Mouse (Mus musculus) adrenal gland, postnatal 25 days (tissue): ENCODE measurements around the gene Vps50. TPM values are rescaled to one million over a fixed set of nuclear protein-coding genes. Genes with fewer than 3 reads are reported as not detected.
"Not testable (repeated sequence)": the region's sequence is repeated elsewhere in the genome, so short reads cannot be mapped to it uniquely, and the experiment has no call there.

Source experiments
- DNase-seq: peaks from one replicate; pipeline ENCODE4 v3.0.0; 2021; ENCODE audit warnings: mixed read lengths
- long read RNA-seq: library from polyadenylated mRNA; stranded (forward); transcript quantifications from one replicate; pipeline ENCODE4 v2.0.0, GENCODE M21; 2021
- total RNA-seq: library from RNA; stranded (reverse); gene quantifications from 2 replicates; pipeline ENCODE4 v1.2.3, GENCODE M21; 2021

Vps50 gene
- total RNA-seq, result 23.5 and 23.8 TPM in 2 replicates
- long read RNA-seq, transcript Vps50-201 (28 exons, 3,788 nt), result major isoform, 15 of 21 reads
- long read RNA-seq, partial matches to known transcripts, result 3 of 21 reads
- long read RNA-seq, other reads (novel, unspliced or antisense), result 3 of 21 reads

DNA sequence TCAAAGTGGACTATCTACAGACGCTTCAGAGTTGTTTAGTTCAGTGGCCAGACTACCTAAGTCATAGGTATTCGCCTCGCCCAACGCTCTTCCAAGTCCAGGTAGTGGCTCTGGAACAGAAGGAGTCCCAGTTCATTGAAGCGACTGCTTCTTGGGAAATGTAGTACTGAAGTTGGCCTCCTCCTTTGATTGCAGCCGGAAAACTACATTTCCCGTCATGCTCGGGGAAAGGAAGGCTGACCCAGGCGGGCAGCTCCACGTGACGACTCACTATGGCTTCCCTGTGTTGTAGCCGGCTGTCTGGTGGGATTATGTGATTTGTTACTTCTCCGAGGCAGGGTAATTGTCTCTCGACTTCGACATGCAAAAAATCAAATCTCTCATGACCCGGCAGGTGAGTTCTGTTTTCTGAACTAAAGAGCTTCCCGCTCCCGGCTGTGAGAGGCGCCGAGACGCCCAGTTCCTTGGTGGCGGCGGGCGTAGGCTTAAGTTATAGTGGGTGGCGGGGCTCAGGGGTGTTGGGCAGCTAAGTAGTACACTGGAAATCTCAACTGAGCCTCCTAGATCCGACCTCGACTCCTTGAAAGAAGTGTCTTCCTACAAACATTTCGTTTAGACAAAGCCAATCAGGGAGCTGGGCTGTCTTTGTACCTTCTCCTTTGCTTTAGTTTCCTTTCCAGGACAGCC, at the start of gene Vps50, which contains the start of gene Hepacam2:
Gene Vps50, plus strand, starts transcription at position 221 of the 687 bp plus-strand sequence.
Gene Hepacam2, minus strand, starts transcription at position 137 of the 687 bp plus-strand sequence.
- DNase-seq, result peak; percentile 83

DNA sequence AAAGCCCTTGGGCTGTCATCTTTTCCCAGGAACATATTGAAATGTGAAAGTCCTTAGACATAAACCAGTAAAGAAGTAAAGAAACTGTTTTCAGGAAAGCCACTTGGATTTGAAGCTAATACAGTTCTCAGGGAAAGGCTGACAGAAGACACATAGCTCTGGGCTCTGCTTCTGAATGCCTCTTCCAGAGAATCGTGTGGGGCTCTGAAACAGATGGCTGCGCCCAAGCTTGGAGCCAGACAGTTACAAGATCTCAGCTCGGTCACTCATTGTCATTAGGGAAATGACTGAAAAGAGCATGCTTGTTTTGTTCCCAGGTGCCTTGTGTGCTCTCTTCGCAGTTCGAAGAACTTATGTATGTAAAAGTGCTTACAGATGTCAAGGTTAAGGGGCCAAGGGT, 43.8 kb upstream of the Vps50 start:
- no peak for DNase-seq

DNA sequence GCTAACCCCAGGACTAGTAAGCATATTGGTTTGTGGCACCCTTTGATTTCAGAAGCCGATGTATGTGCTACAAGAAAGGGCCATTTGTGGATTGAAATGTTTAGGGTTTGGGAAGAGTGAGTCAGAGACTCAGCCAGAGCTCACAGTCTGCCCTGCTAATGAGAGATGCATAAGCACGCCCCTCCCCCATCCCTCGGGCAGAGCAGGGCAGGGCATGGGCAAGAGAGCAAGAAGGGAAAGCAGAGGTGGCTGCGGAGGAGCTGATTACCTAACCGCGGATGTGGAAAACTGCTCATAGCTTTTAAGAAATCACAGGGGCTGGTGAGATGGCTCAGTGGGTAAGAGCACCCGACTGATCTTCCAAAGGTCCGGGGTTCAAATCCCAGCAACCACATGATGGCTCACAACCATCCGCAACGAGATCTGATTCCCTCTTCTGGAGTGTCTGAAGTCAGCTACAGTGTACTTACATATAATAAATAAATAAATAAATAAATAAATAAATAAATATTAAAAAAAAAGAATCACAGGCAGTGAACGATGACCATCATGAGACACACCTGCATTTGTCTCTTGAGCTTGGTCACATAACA, 42.1 kb upstream of the Vps50 start:
- no peak for DNase-seq

DNA sequence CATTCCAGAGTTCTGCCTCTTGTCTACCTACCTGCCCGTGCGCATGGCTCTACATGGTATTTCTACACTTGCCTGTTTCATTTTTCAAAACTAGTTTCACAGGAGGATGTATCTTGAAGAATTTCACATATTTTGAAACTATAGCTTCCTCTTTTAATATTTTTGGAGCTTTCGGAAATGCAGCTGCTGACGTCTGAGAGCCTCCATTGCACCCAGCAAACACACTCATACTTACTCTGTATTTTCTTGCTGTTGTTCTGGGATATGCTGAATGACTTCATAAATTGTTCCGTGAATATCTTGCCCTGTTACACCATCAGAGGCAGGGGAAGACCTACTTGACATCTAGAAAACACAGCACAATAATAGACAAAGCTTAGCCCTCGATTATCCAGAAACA, 35.2 kb upstream of the Vps50 start:
- no peak for DNase-seq

DNA sequence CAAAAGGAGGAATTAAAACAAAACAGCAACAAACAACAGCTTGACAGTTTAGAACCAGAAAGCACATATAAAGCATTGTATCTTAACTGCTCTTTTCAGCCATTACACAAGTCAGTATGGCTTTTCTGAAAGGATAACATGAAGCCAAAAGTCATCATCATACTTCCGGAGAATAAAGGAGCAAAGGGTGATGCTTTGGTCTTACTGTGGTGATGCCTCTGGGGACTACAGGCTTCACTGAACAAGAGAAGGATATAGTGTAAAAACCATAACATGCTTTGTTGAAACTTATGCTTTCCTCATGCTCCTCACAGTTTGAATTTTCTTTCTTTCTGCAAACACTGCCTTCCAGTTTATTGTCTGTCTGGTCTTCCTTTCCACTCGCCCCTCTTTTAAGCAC, 34.6 kb upstream of the Vps50 start:
- no peak for DNase-seq

DNA sequence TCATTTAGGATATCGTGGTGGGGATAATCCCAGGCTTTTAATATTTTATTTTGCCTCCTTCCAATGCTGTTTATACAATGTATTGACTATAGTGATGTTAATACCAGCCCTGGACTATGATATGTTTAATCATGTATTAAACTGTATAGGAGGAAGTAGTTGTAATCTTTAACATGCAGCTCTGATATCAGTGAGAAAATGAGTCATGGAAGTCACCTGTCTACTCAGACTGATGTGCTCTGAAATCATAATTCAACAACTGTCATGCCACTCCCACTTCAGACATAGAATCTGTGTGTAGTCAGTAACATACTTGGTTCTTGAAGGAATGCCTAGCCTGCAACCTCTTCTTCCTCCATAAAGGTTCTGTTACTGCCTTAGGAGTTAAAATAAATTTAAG, 29.6 kb upstream of the Vps50 start:
- no peak for DNase-seq

DNA sequence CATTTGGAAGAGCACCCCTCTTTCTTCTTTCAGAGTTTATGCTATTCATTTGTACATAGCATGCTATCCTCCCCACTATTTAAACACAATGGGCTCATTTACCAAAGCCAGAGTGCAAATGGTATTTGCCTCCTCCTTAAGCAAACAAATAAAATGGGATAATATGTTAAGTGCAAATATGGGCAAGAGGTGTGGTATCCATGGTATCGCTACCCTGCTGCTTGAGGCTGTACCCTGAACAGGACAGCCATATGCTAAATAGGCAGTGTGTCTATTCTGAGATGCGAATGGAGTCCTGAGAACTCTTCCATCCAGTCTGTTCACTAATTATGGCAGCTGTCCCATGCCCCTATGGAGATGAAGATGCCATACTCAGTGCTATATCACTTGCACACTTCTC, 27.5 kb upstream of the Vps50 start:
- no peak for DNase-seq

DNA sequence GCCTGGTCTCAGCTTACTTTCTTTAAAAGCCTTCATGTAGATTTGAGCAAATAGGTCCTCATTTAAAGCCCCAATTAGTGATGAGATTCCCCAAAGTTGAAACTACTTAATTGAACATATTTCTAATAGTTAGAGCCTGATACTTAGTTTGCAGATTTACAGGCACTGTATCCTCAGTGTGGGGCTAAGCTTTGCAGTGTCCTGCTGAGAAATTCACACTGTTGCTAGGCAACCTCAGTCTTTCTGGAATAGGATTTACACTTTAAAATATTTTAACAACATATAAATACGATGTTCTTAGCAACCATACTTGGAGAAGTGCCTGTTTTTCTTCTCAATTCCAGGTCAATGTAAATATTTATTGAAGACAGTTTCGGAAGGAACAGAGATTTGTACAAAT, 21.9 kb upstream of the Vps50 start:
- no peak for DNase-seq

DNA sequence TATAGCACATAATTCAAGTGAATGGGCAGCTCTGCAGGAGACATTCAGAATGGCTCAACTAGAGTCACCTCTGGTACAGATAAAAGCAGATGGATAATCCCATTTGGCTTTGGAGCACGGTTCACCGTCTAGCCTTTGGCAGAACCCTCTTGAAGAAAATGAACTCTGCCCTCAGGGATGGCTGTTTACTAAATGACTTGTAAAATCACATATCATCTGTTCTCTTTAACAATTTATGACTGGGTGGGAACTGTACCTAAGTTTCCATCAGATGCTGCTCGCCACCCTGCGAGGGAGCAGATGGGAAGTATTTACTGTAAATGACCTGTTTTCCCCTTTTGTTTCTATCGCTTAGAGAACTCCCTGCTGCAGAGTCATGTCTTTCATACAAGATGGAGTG, 18.3 kb upstream of the Vps50 start:
- DNase-seq, result no peak

DNA sequence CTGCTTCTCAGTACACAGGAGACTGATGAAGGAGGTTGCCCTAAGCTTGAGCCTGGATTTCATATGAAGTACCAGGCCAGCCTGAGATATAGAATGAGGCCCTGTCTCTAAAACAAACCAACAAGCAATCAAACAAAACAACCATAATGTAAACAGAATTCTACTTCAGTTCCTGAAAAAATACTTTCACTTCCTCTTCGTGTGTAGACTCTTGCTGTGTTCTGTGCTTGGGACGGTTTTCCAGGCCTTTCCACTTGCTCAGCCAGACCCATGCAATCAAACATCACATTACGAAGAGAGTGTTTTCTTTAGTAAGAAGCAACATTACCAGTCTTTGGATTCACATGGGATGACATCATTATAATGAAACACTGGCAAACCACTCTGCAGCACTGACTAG, 16.5 kb upstream of the Vps50 start:
- DNase-seq, result no peak

DNA sequence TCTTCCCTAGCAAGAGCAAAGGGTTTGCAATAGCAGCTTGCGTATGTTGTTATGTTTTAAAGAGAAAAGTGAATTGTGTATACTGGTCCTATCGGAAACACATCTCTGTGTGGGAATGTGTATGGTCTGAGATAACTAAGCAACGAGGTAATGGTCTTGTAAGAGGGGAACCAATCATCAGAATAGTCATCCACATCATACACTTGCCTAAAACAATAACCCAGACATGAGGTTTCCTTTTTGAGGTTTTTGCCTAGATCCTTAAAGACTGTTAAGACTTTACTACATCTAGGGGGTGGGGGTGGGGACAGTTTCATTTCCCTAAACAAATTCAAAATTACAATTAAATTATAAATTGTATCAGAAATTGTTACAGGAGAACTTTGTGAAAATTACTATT, 13.0 kb upstream of the Vps50 start:
- no peak for DNase-seq

DNA sequence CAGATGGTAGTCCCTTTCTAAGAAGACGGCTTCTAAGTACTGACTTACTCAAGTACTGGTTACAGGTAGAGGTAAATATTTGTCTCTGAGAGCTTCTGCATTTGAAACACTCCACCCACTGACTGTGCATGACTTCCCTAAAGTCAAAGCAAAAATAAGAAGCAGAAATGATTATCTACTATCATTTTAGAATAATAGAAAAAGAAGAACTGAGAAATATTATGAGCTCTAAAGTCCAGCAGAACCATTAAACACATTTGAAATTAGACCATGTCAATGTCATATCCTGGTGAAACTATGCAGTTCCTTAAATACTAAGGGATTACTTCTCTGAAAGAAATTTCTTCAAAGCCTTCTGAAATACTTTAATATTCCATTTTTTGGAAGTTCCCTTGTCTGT, 10.8 kb upstream of the Vps50 start:
- DNase-seq, result no peak

DNA sequence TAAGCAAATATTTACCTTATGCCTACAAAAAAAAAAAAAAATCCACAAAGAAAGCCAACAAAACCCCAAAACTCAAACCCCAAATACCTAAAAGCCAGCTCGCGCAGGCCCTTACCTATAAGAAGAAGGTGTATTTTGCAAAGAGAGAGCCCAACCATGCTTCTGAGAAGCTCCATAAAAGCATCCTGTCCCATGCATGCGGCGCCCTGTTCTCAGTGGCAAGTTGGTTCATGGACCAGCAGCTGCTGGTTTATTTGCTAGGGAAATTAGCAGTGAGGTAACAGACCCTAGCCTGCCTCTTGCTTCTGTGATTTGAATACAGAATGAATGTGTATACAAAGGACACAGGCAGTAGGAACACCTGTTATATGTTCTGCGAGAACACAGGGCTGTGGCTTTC, 3.9 kb upstream of the Vps50 start:
- no peak for DNase-seq

DNA sequence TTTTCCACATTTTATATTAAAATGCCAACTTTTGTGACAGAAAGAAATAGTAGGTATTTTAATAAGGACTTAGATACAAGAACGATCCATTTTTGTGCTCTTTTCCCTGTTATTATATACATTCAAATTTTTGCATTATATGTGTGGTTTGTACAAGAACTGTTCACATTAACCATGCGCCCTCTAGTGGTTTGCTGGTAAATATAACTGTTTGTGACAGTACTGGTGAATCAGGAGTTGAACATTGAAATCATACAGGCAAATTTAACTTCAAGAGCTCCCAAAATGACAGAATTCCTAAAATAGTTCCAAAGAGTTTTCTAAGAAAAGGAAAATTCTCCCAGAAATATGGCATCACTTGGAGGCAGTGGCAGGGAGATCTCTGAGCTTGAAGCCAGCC, 2.0 kb upstream of the Vps50 start:
- no peak for DNase-seq

DNA sequence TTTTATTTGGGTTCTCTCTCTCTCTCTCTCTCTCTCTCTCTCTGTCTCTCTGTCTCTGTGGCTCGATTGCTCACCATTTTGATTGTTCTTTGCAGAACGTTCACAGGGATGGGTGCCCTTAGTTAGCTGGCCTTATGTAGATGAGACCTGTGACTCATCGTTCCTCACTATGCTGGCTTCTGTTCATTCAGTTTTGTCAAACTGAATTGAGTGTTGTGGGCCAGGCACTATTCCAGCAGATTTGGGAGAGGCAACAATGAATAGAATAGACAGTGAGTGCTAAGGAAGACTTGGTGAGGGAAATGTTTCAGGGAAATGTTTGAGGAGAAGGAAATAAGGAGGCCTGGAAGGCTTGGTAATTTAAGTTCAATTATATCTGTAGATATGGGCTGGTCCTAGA, 2.1 kb downstream of the Vps50 start:
- no peak for DNase-seq

DNA sequence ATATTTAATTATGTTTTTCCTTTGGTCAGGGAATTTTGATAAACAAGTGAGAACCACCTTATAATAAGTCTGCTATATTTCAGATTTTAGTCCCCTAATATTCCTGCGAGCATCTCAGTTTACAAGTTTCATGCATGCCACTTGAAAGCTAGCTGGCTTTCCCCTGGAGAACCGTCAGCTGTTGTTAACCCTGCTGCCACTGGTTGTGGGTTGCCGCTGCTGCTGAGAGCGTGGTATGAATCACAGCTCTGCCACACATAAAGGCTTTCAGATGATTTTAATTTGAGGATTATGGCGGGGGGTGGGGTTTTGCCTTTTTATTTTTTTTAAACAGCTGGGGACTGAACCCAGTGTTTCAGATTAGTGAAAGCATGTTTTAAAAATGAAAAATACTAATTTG, 7.1 kb downstream of the Vps50 start:
- DNase-seq, result no peak

DNA sequence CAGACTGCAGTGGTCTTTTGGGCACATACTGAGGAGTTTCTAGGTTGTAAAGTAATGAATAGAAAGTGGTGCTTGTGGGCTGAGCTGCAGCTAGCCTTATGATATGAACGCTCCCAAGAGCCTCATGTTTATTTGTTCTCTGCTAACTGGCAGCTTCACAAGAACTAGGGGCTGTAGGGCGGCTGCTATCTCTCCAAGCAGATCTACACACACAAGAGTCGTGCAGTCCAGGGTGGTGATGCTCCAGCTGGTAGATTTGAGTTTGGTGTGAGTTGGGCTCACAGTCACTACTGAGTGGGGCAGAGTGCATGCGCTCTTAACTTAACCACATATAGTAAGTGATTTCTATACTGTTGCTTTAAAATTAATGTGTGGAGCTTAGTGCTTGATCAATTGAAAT, 8.9 kb downstream of the Vps50 start:
- no peak for DNase-seq

DNA sequence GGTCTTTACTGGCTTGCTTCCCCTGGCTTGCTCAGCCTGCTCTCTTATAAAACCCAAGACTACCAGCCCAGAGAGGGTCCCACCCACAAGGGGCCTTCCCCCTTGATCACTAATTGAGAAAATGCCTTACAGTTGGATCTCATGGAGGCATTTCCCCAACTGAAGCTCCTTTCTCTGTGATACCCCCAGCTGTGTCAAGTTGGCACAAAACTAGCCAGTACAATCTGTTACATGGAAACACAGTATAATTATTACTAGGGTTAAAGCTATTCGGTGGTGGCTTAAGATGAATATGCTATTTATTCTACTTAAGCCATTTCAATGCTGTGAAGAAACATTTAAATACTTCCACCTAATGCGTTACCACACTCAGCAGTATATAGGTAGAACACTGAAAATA, 10.0 kb downstream of the Vps50 start:
- DNase-seq, result not testable (repeated sequence)

DNA sequence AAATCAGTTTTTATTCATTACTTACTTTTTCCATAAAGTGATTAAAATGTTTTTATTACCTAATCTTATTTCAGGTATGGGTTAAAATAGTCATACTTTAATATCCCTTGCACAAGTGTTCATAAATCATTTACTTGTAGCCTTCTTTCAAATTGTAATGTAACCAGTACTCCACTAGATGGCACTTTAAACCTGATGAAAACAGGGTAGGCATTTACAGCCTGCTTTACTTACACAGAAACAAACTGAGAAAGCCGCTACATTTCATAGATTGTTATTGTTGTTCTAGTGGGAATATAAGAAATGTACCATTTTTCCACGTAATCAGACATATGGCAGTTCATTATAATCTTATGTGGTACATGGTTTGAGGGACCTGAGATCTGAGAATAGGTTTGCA, 11.6 kb downstream of the Vps50 start:
- no peak for DNase-seq

DNA sequence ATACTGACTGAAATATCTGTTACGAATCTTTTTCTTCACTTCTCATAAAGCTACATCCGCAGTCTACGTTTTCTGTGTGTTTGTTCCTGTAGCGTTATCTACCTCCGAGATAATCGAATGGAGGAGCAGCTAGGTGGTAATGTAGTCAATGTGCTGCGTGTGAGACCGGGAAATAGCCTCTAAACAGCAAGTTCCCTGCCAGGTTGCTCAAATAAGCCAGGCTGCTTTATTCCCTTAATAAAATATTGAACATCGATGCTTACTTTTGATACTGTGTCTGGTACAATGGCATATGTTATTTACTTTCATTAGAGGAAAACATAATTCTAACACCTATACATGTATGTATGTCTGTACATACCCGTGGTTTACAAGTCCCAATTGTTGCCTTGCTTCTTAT, 12.9 kb downstream of the Vps50 start:
- no peak for DNase-seq

DNA sequence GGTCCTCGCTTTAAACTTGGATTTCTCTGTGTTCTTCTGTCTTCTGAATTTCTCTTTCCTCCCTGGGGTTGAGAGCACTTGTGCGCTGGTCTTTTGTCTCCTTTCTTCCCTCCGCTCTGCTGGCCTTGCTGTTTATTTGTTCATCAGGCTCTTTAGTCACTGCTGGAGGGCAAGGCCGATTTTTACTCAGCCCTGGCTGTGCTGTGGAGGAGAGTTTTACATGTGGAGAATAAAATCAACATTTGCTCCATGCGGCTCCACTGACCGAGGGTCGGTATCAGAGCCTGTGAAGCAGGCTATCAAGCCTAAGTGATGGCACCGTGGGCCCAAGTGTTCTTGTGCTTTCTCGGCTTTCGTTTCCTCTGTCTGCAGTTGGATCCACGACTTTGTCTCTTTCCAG, 13.4 kb downstream of the Vps50 start:
- DNase-seq, result peak; percentile 9

DNA sequence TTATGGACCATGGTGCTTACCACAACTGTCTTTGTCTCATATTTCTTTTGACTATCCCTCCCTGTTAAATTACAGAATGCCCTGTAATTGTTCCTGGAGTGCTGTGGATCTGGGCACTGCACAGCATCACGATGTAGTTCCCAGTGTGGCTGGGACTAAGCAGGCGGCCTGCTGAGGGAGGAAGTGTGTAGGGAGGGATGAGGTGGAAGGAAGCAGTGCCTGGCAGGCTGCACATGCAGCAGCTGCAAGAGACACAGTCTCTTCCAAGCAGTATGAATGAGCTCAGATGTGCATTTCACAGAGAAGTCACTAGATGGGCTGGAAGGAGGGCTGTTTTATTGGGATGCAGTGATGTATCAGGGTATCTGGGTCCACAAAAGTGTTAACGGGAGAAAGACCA, 14.4 kb downstream of the Vps50 start:
- DNase-seq, result no peak

DNA sequence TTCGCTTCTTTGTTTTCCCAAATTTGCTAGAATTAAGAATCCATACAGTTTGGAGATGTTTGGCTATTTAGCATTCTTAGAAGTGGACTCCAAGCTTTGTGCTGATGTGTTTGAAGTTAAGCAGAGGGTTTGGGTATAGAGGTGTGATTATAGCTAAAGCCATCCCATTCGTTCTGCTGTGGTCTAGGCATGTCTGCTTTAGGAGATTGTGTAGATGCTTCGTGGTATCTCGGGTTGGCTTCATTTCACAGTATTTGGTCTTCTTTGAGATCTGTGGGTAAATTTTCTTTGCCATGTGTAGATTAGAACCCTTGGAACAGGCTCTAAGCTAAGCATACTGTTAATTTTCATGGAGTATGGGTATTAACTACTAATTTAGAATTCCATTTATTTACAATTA, 30.0 kb downstream of the Vps50 start:
- no peak for DNase-seq

DNA sequence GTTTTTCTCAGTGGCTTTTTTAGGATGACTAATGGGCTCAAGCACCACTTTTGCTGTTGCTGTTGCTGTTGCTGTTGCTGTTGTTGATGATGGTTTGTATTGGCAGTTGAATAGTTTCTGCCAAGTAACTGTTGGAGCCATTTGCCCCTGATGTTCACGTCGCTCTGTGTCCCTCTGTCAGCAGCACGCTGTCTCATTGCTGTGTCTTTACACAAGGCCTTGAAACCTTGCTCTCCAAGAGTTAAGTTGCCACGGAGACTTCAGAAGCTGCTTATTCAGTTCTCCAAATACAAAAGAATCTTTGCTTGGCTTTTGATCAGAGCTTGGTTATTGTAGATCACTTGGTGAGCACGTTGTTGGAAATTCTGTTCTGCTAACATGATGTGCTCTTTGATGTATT, 33.3 kb downstream of the Vps50 start:
- no peak for DNase-seq
